Mouse (Mus musculus) brain, embryonic 18.5 days (tissue): ENCODE measurements around the gene Cdc42ep3.

Experiments used
- DNase-seq: peaks from one replicate; pipeline ENCODE4 v3.0.0-alpha.2; 2012; ENCODE audit warnings: low read depth, low spot score

Gene Cdc42ep3

GRCm38 (mm10) chr17:79345001-79345709, 9.7 kb downstream of the Cdc42ep3 start:
- DNase-seq, result no peak

- DNase-seq, result no peak
Measured at GRCm38 (mm10) chr17:79343334-79343946, 11.5 kb downstream of the Cdc42ep3 start.

- no peak for DNase-seq
Measured at GRCm38 (mm10) chr17:79342639-79343333, 12.1 kb downstream of the Cdc42ep3 start.

GRCm38 (mm10) chr17:79341946-79342470, 12.9 kb downstream of the Cdc42ep3 start:
- DNase-seq, result no peak

- no peak for DNase-seq
Measured at GRCm38 (mm10) chr17:79337494-79337893, 17.4 kb downstream of the Cdc42ep3 start.

- DNase-seq, result no peak
Measured at GRCm38 (mm10) chr17:79334701-79335100, 20.2 kb downstream of the Cdc42ep3 start.

- no peak for DNase-seq
Measured at GRCm38 (mm10) chr17:79333650-79334049, 21.2 kb downstream of the Cdc42ep3 start.

- DNase-seq, result no peak
Measured at GRCm38 (mm10) chr17:79332864-79333263, 22.0 kb downstream of the Cdc42ep3 start.

GRCm38 (mm10) chr17:79330397-79330796, 24.5 kb downstream of the Cdc42ep3 start:
- no peak for DNase-seq

GRCm38 (mm10) chr17:79326868-79327376, 28.0 kb downstream of the Cdc42ep3 start:
- DNase-seq, result peak; percentile 46

GRCm38 (mm10) chr17:79317085-79317751, 37.7 kb downstream of the Cdc42ep3 start:
- no peak for DNase-seq

- DNase-seq, result no peak
Measured at GRCm38 (mm10) chr17:79315415-79316094, 39.3 kb downstream of the Cdc42ep3 start.

GRCm38 (mm10) chr17:79310465-79310864, 44.4 kb downstream of the Cdc42ep3 start:
- no peak for DNase-seq

- DNase-seq, result no peak
Measured at GRCm38 (mm10) chr17:79309506-79309905, 45.4 kb downstream of the Cdc42ep3 start.

GRCm38 (mm10) chr17:79305644-79306043, 49.2 kb downstream of the Cdc42ep3 start:
- DNase-seq, result no peak

GRCm38 (mm10) chr17:79303744-79304497, 51.0 kb downstream of the Cdc42ep3 start:
- DNase-seq, result no peak

GRCm38 (mm10) chr17:79303238-79303637, 51.7 kb downstream of the Cdc42ep3 start:
- DNase-seq, result no peak

GRCm38 (mm10) chr17:79299925-79300324, 55.0 kb downstream of the Cdc42ep3 start:
- DNase-seq, result no peak

- DNase-seq, result no peak
Measured at GRCm38 (mm10) chr17:79298968-79299367, 55.9 kb downstream of the Cdc42ep3 start.

GRCm38 (mm10) chr17:79295926-79296325, 59.0 kb downstream of the Cdc42ep3 start:
- DNase-seq, result no peak
